Mouse (Mus musculus) C2C12 (cell line): ENCODE measurements around the gene Slc43a2.

Experiments
- CEBPB ChIP-seq: IDR thresholded peaks from one replicate; pipeline ENCODE4 v1.6.1; 2011; ENCODE audit warnings: low read depth, mild to moderate bottlenecking, control low read depth, moderate library complexity
- CTCF ChIP-seq: IDR thresholded peaks from one replicate; pipeline ENCODE4 v1.5.1; 2011; ENCODE audit not compliant: control insufficient read depth, insufficient read depth, insufficient read length
- USF1 ChIP-seq: IDR thresholded peaks from one replicate; pipeline ENCODE4 v1.6.1; 2011; ENCODE audit warnings: low read depth, mild to moderate bottlenecking, control low read depth, moderate library complexity

GRCm38 (mm10) chr11:75508904-75509303 lies 22.6 kb upstream of the Slc43a2 start:
- TF ChIP-seq CTCF, result no peak
- no peak for TF ChIP-seq CEBPB
- TF ChIP-seq USF1, result no peak
